Mouse (Mus musculus) limb, embryonic 14.5 days (tissue): ENCODE results near the gene Nek4. TPM values are rescaled to one million over a fixed set of nuclear protein-coding genes. Genes with fewer than 3 reads are reported as not detected.

Experiments used
- ATAC-seq: fragments of 200-750 bp; cut with Nextera tagmentation; 2 replicates; pipeline ENCODE4 v1.8.0; 2017; ENCODE audit warnings: low read depth, moderate number of reproducible peaks, moderate TSS enrichment; ENCODE audit not compliant: low FRiP score
- DNase-seq: peaks from one replicate; pipeline ENCODE4 v3.0.0-alpha.2; 2015; ENCODE audit warnings: low spot score
- H3K27ac ChIP-seq: fragments of 300-500 bp; sonication (generic); replicated peaks from 2 replicates; pipeline ENCODE4 v1.5.1; 2014; ENCODE audit warnings: low read depth, mild to moderate bottlenecking, low read length, moderate library complexity, mixed read lengths
- H3K27me3 ChIP-seq: fragments of 300-500 bp; sonication (generic); 2 replicates; pipeline ENCODE4 v1.6.1; 2014; ENCODE audit warnings: low read length, mixed read lengths; ENCODE audit not compliant: control insufficient read depth, insufficient read depth
- H3K36me3 ChIP-seq: fragments of 300-500 bp; sonication (generic); 2 replicates; pipeline ENCODE4 v1.6.1; 2014; ENCODE audit warnings: mild to moderate bottlenecking, low read length, moderate library complexity, mixed read lengths; ENCODE audit not compliant: control insufficient read depth, insufficient read depth
- H3K4me1 ChIP-seq: fragments of 300-500 bp; sonication (generic); 2 replicates; pipeline ENCODE4 v1.6.1; 2014; ENCODE audit warnings: antibody characterized with exemption, low read length, mixed read lengths; ENCODE audit not compliant: control insufficient read depth, insufficient read depth
- H3K4me2 ChIP-seq: fragments of 300-500 bp; sonication (generic); replicated peaks from 2 replicates; pipeline ENCODE4 v1.6.1; 2014; ENCODE audit warnings: low read depth, mild to moderate bottlenecking, low read length, moderate library complexity; ENCODE audit not compliant: severe bottlenecking
- H3K4me3 ChIP-seq: fragments of 300-500 bp; sonication (generic); replicated peaks from 2 replicates; pipeline ENCODE4 v1.5.1; 2014; ENCODE audit warnings: low read length
- H3K9ac ChIP-seq: fragments of 300-500 bp; sonication (generic); 2 replicates; pipeline ENCODE4 v1.6.1; 2014; ENCODE audit warnings: mild to moderate bottlenecking, low read depth, low read length, moderate library complexity; ENCODE audit not compliant: severe bottlenecking
- H3K9me3 ChIP-seq: fragments of 300-500 bp; sonication (generic); 2 replicates; pipeline ENCODE4 v1.6.1; 2016; ENCODE audit warnings: low read length; ENCODE audit not compliant: control insufficient read depth
- POLR2A ChIP-seq: fragments of 200-500 bp; IDR thresholded peaks from 2 replicates; pipeline ENCODE4 v1.8.0; 2012; ENCODE audit warnings: inconsistent platforms, mild to moderate bottlenecking, moderate library complexity, borderline replicate concordance; ENCODE audit not compliant: insufficient read depth, insufficient read length; ENCODE audit errors: extremely low read depth
- WGBS: fragments of 180-500 bp; shearing (Covaris S2); extraction: QIAGEN DNeasy Blood & Tissue Kit; methylation state at CpG from one replicate; pipeline ENCODE4 v1.1.7; 2014; 5-methylcytosine and 5-hydroxymethylcytosine counted together
- polyA plus RNA-seq, 2 experiments: library from polyadenylated mRNA; depleted of rRNA in 1 of 2; stranded (reverse) in 1 of 2; unstranded in 1 of 2; fragments of >200 nt; fragmentation: Nextera tagmentation in 1 of 2; extraction: Ambion mirVana in 1 of 2; gene quantifications; 2 replicates each; pipeline versions ENCODE4 v1.2.1 to v1.2.3; 2012 to 2014

Nek4 gene
- 8.0 TPM in 2 replicates for polyA plus RNA-seq (2012; rRNA removed)
- polyA plus RNA-seq (2014; fragmentation: Nextera tagmentation; extraction: Ambion mirVana) = 8.8 and 8.9 TPM in 2 replicates

GRCm38 (mm10) chr14:30951154-30951825 is at the start of gene Nek4:
Nek4 (plus strand) TSS chr14:30951377.
- H3K27me3 ChIP-seq = no peaks in the 10 kb centered on the region
- H3K4me1 ChIP-seq = peaks cover 3% of the 10 kb centered on the region; the same call in 1 of the 2 replicates
- DNase-seq = peak; percentile 98
- peak within 1 kb of the TSS; percentile 82 for H3K9ac ChIP-seq
- 3% methylated on average over 57 of the region's 57 CpGs for WGBS
- TF ChIP-seq POLR2A = peak; percentile 83; the same call in 1 of the 2 replicates
- peak within 1 kb of the TSS; percentile 77 for H3K4me3 ChIP-seq
- peak within 1 kb of the TSS; percentile 69 for H3K27ac ChIP-seq
- peak; percentile 98 for ATAC-seq
- peaks cover 7% of the 10 kb centered on the region; the same call in 1 of the 2 replicates for H3K36me3 ChIP-seq
- H3K9me3 ChIP-seq = no peaks in the 10 kb centered on the region
- peak within 1 kb of the TSS; percentile 69 for H3K4me2 ChIP-seq

GRCm38 (mm10) chr14:30902628-30903027 is 48.5 kb upstream of the Nek4 start:
- DNase-seq = no peak
- no peak overlapping the region for H3K9ac ChIP-seq
- no peaks in the 10 kb centered on the region for H3K4me1 ChIP-seq
- no peaks in the 10 kb centered on the region for H3K36me3 ChIP-seq
- no peak overlapping the region for H3K27ac ChIP-seq
- ATAC-seq = no peak
- no peak overlapping the region for H3K4me2 ChIP-seq
- H3K4me3 ChIP-seq = no peak overlapping the region
- 89% methylated on average over 5 of the region's 5 CpGs for WGBS
- TF ChIP-seq POLR2A = no peak
- no peaks in the 10 kb centered on the region for H3K9me3 ChIP-seq
- no peaks in the 10 kb centered on the region for H3K27me3 ChIP-seq

GRCm38 (mm10) chr14:30903036-30903435 is 48.1 kb upstream of the Nek4 start:
- Histone ChIP-seq H3K4me3 (no peak overlapping the region), H3K9me3 (no peaks in the 10 kb centered on the region), H3K4me1 (no peaks in the 10 kb centered on the region), H3K4me2 (no peak overlapping the region), H3K36me3 (no peaks in the 10 kb centered on the region), H3K9ac (no peak overlapping the region), H3K27ac (no peak overlapping the region), H3K27me3 (no peaks in the 10 kb centered on the region)
- ATAC-seq (no peak), DNase-seq (no peak)
- TF ChIP-seq POLR2A = no peak
- WGBS = 56% methylated on average over 3 of the region's 3 CpGs

GRCm38 (mm10) chr14:30904307-30904706 is 46.9 kb upstream of the Nek4 start:
- ATAC-seq = no peak
- H3K36me3 ChIP-seq = no peaks in the 10 kb centered on the region
- WGBS = 76% methylated on average over 8 of the region's 8 CpGs
- H3K4me1 ChIP-seq = no peaks in the 10 kb centered on the region
- DNase-seq = no peak
- H3K9ac ChIP-seq = no peak overlapping the region
- no peaks in the 10 kb centered on the region for H3K27me3 ChIP-seq
- TF ChIP-seq POLR2A = no peak
- H3K4me2 ChIP-seq = no peak overlapping the region
- no peaks in the 10 kb centered on the region for H3K9me3 ChIP-seq
- no peak overlapping the region for H3K27ac ChIP-seq
- H3K4me3 ChIP-seq = no peak overlapping the region

GRCm38 (mm10) chr14:30906001-30906400 is 45.2 kb upstream of the Nek4 start:
- no peak for TF ChIP-seq POLR2A
- Histone ChIP-seq H3K4me1 (no peaks in the 10 kb centered on the region), H3K36me3 (no peaks in the 10 kb centered on the region), H3K4me3 (no peak overlapping the region), H3K4me2 (no peak overlapping the region), H3K9ac (no peak overlapping the region), H3K27me3 (no peaks in the 10 kb centered on the region), H3K9me3 (no peaks in the 10 kb centered on the region), H3K27ac (no peak overlapping the region)
- DNase-seq = no peak
- ATAC-seq = no peak
- 87% methylated on average over 6 of the region's 6 CpGs for WGBS
